Mouse (Mus musculus): ENCODE results near the gene Zfp523.

Gene Zfp523

DNA sequence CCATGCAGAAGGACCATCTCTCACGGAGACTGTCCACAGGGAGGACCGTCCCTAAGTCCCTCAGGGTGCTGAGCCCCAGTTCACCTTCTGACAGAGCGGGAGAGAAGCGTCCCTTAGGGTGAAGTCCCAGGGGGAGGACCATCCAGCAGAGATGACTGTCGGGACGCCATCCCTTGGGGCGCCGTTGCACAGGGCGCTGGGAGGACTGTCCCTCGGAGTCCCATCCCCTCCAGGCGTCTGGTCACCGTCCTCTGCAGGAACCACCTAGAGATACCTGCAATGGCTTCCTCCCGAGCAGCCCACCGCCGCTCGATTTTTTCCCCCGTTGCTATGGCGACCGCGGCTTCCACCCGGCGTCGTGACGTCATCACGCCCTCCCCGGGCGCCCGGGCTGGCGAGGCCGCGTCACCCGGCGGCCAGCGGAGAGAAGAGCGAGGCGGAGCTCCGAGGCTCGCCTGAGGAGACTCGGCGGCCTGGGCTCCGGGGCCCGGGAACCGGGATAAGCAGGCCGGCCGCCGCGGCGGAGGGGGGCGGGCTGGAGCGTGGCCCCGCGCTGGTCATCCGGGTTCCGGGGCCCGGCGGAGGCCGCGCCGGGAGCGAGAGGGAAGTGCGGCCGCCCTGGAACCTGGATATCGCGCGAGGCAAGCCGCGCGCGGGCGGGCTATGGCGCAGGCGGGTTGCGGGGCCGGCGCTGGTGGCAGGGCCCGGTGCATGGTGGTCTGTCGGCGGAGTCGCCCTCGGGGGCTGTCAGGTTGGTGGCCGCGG lies at the start of gene Zfp523:
Gene Zfp523, plus strand, starts transcription at position 355 of the 765 bp plus-strand sequence.
- CTCF ChIA-PET, result no interaction called here

GRCm38 (mm10) chr17:28129796-28130195 lies 47.1 kb upstream of the Zfp523 start:
- CTCF ChIA-PET, result no interaction called here

DNA sequence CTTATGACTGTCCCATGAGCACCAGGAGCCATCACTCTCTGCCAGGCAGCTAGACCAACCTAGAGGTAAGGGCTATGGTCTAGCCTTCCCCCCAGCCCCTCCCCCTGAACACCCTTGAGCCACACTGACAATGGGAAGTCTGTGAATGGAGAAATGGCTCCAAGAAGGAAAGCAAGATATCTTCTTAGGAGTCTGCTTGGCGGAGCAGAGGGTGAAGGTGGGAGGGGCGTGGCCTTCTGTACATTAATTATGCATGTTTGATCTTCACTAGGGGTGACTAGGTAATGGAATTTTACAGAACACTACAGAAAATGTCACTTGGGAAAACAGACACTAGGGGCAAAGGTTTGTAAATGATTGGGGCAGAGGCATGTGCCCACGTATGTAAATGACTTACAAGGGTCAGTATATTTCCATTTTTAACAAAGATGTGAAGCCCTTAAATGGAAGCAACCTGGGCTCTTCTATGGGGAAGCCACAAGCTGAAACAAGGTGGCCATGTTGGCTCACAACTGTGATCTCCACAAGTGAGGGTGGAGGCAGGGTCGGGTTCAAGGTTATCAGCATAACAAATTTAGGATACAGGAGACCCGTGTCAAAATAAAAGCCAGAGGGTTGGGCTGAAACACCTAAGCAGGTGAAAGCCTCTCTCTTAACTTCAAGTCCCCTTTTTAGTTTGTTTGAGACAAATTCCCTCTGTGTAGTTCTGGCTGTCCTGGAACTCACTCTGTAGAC lies 46.4 kb upstream of the Zfp523 start:
- CTCF ChIA-PET, result no interaction called here

DNA sequence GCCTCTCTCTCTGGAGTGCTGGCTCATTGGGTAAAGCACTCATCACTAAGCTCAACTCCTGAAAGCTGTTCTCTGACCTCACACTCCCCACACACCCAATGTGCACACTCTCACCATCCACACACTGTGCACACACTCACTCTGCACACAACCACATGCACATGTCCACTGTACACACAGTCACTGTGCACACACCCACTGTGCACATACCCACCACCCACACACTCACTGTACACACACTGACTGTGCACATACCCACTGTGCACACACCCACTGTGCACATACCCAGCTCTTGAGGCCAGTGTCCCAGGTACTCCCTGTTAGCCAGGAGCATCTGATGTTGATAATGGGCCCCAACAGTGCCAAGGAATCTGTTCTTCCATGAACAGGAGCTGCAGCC lies 45.8 kb upstream of the Zfp523 start:
- CTCF ChIA-PET, result interaction anchor here (0.5 to 0.6 kb wide), 2 partner anchors 69 to 167 kb away, joined by 5 to 11 read pairs; no protein-coding TSS in a partner anchor

DNA sequence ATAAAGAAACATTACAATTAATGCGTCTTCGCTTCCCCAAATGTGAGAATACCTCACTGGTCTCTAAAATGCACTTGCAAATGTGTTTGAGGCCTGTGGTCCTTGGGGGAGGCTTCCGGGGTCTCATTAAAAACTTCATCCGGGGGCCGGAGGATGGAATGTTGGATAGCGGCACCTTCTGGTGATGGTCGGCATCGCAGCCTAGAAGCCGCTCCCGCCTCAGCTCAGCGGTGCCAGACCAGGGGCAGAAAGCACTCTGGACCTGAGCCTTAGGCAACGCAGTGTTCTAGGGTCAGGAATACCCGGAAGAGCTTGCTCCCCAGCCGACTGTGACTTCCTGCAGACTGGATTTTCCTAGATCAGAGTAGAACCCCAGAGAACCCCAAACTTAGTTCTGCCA lies 43.7 kb upstream of the Zfp523 start:
- CTCF ChIA-PET, result interaction anchor here (0.6 kb wide), 1 partner anchor 1391 kb away, joined by 3 read pairs; no protein-coding TSS in a partner anchor

DNA sequence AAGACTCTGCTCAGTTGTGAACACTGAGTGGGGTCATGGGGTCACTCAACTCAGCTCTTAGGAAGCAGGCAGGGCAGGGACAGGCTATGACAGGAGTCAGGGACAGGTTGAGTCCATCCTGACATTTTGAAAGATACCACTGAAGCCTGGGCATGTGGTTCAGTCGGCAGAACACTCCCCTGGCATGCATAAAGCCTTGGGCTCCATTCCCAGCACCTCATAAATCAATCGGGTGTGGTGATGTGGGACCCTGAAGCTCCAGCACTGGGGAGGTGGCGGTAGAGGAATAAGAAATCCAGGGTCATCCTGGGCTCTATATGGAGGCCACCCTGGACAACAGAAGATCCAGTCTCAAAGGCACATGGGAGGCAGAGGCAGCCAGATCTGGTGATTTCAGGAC lies 41.4 kb upstream of the Zfp523 start:
- CTCF ChIA-PET, result interaction anchor here (0.6 kb wide), 1 partner anchor 52 kb away, joined by 3 read pairs; no protein-coding TSS in a partner anchor

GRCm38 (mm10) chr17:28136266-28136665 lies 40.7 kb upstream of the Zfp523 start:
- CTCF ChIA-PET, result no interaction called here

- CTCF ChIA-PET, result no interaction called here
These were observed 38.9 kb upstream of the Zfp523 start for GRCm38 (mm10) chr17:28138013-28138412.

DNA sequence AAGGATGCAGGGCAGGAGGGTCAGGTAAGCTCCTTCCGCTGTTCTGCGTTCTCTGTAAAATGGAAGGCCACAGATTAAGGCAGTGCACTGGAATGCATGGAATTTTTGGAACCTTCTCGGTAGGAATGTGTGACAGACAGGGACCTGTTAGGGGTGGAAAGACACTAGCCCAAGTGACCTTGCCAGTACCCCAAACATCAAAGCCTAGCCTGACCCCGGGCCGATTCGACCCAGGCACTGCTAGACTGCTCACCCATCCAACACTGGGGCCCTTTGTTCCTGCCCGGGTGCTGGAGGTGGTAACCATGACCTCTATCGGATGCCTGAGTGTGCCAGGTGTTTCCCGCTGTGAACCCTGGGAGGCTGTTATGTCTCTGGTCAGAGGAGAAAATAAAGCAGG lies 38.2 kb upstream of the Zfp523 start:
- CTCF ChIA-PET, result no interaction called here

DNA sequence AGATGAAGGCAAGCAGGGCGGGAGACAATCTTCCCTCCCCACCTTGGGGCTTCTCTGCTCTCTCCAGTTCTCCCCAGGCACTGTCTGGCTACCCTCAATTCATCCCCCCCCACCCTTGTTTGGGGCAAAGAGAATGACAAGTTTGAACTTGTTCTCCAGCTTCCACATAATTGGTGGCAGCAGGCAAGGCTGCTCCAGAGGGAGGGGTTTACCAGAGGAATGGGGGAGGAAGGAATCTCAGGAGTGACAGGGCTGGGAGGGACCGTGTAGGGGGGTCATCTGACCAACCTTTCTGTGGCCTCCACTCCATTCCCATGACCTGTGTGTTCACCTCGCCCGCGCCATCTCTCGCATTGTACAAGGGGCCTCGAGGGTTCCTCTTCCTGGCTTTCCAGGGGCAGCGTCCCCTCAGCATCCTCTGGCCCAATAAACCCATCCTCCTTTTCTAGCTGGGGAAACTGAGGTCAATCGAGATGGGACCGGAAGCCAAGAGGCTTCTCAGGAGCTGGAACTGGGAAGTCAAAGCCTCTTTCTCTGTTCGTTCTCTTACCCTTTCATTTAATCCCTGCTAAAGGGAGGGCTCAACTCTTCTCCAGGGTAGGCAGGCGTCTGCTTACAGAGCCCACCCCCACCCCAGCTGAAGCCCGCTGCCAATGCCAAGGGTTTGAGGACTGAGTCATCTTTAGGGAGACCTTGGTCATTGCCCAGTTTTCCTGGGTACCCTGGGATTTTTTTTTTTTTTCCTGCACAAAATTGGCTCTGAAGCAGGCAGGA lies 36.3 kb upstream of the Zfp523 start:
- CTCF ChIA-PET, result no interaction called here

- CTCF ChIA-PET, result no interaction called here
These were observed 35.7 kb upstream of the Zfp523 start for GRCm38 (mm10) chr17:28141205-28141650.

DNA sequence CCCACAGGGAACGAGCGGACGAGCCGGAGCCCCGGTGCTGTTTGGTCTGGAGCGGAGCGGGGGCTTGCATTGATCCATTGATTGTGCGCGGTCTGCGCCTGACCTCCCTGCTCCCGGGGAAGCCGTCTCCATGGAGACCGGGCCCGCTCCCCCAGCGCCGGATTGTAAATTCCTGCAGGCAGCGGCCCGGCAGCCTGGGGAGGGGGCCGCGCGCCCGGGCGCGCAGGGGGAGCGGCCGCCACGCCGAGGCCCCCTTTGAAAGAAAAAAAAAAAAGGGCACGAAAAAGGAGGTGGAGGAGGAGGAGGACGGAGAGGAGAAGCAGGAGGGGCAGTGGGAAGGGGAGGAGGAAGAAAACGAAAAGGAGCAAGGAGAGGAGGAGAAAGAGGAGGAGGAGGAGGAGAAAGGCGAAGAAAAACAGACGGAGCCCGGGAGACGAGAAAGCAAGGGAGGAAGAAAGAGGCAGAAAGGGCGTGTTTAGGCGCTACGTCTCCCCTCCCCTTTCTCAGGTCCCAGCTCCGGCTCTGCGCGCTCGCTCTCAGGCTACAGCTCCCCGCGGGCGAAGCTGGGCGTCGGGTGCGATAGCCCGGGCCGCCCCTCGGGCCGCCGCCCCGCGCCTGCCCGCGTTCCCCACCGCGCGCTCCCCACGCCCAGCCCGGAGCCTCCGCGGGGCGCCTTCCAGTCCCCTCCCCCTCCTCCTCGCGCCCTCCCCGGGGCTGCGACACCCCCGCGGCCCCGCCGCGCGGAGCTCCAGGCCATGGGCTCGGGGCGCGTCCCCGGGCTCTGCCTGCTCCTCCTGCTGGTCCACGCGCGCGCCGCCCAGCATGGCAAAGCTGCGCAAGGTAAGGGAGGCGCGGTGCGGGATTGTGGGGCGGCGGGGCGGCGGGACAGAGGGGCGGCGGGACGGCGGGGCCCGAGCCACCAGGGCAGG lies 34.9 kb upstream of the Zfp523 start, which contains the start of gene Scube3:
Gene Scube3, plus strand, starts transcription at position 371 of the 929 bp plus-strand sequence.
- CTCF ChIA-PET, result no interaction called here

- CTCF ChIA-PET, result interaction anchor here (0.7 kb wide), 1 partner anchor 422 kb away, joined by 3 read pairs; no protein-coding TSS in a partner anchor
These were observed 34.0 kb upstream of the Zfp523 start for GRCm38 (mm10) chr17:28142700-28143610.

DNA sequence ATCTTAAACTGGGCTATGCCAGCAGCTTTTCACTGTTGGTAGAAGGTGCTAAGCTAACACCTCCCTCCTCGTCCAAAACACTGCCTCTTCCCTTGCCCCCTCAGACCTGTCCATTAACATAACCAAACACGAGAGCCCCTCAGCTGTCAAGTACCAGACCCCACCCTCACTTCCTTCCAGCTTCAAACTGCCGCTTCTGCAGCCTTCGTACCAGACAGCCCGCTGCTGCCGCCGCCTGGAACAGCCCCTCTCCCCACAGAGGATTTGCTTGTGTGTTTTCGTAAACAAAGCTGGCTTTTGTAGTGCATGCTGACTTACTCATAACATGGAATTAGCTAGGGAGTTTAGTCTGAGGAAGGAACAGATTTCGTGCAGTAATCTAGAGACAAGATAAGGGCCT lies 33.2 kb upstream of the Zfp523 start:
- CTCF ChIA-PET, result interaction anchor here (0.7 kb wide), 1 partner anchor 423 kb away, joined by 3 read pairs; no protein-coding TSS in a partner anchor

DNA sequence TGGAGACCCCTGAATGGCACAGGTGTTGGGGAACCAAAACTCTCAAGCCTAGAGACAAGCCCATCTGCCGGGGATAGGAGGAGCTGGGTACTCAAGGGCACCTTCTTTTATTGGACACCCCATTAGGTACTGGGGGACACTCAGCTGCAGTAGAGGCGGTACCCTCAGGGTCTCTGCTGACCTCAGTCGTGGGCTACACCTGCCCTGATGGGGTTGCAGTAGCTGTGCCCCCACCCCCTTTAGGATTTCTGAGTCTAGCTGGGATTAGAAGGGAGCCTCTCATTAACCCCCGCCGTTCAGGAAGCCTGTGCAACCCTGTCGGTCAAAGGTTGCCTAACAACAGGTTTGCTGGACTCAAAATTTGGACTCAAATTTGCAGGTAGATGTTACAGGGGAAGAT lies 32.7 kb upstream of the Zfp523 start:
- CTCF ChIA-PET, result no interaction called here

GRCm38 (mm10) chr17:28148288-28148687 lies 28.6 kb upstream of the Zfp523 start:
- CTCF ChIA-PET, result no interaction called here

- CTCF ChIA-PET, result no interaction called here
These were observed 27.2 kb upstream of the Zfp523 start for GRCm38 (mm10) chr17:28149734-28150133.

DNA sequence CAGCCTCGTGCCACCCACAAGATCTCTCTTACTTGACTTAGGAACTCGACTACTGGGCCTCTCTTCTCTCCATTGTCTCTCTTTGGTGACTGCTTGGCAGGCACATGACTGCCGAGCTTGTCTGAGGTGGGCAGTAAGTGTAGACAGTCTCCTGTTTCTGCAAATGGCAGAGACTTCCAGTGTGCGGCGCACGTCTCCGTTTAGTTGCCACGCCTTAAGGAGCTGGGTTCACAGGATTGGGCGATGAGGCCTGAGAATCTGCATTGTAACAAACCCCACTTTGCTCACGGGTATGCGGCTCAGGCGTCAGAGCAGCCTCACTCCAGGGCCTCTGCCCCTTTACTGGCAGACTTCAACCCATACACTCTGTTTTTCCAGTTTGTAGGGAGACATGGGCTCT lies 26.5 kb upstream of the Zfp523 start:
- CTCF ChIA-PET, result no interaction called here

- CTCF ChIA-PET, result no interaction called here
These were observed 23.8 kb upstream of the Zfp523 start for GRCm38 (mm10) chr17:28153095-28153494.

- CTCF ChIA-PET, result no interaction called here
These were observed 22.0 kb upstream of the Zfp523 start for GRCm38 (mm10) chr17:28154970-28155369.
